Mouse (Mus musculus) ES-E14 (cell line): ENCODE measurements around the gene Tpbgl. TPM values are rescaled to one million over a fixed set of nuclear protein-coding genes. Genes with fewer than 3 reads are reported as not detected.

Source experiments
- DNase-seq: peaks from one replicate; pipeline ENCODE4 v3.0.0-alpha.2; 2013; ENCODE audit warnings: low read depth, low spot score
- H3K27ac ChIP-seq: 2 replicates; pipeline ENCODE4 v1.5.1; 2012; ENCODE audit warnings: low read depth, mild to moderate bottlenecking, low read length, moderate library complexity, mixed read lengths; ENCODE audit not compliant: poor library complexity, insufficient read depth, severe bottlenecking
- H3K36me3 ChIP-seq: 2 replicates; pipeline ENCODE4 v1.6.1; 2012; ENCODE audit warnings: mild to moderate bottlenecking, low read length, moderate library complexity, mixed read lengths; ENCODE audit not compliant: control insufficient read depth, poor library complexity, insufficient read depth, severe bottlenecking
- H3K4me1 ChIP-seq, 2 experiments: fragments of 150-350 bp in 1 of 2; sonication (generic) in 1 of 2; 2 replicates each; pipeline ENCODE4 v1.6.1; 2012; ENCODE audit warnings: low read length in 2 of 2, mild to moderate bottlenecking in 1 of 2, mixed read lengths in 1 of 2; ENCODE audit not compliant: control insufficient read depth in 2 of 2, insufficient read depth in 2 of 2, poor library complexity in 1 of 2
- H3K4me3 ChIP-seq, 2 experiments: fragments of 150-350 bp in 1 of 2; sonication (generic) in 1 of 2; 2 replicates each; pipeline ENCODE4 v1.5.1; 2012; ENCODE audit warnings: low read length in 2 of 2, low read depth in 1 of 2, mild to moderate bottlenecking in 1 of 2, mixed read lengths in 1 of 2; ENCODE audit not compliant: insufficient read depth in 1 of 2, poor library complexity in 1 of 2, severe bottlenecking in 1 of 2
- H3K9ac ChIP-seq: 2 replicates; pipeline ENCODE4 v1.6.1; 2012; ENCODE audit warnings: low read depth, mild to moderate bottlenecking, low read length, mixed read lengths; ENCODE audit not compliant: poor library complexity, insufficient read depth, severe bottlenecking
- H3K9me3 ChIP-seq: fragments of 150-350 bp; sonication (generic); 2 replicates; pipeline ENCODE4 v1.6.1; 2012; ENCODE audit warnings: low read depth, mild to moderate bottlenecking, low read length; ENCODE audit not compliant: control insufficient read depth, insufficient read depth
- CHD2 ChIP-seq: IDR thresholded peaks from 2 replicates; pipeline ENCODE4 v1.6.1; 2014; ENCODE audit warnings: mild to moderate bottlenecking, low read depth, low read length, inconsistent platforms
- HCFC1 ChIP-seq: IDR thresholded peaks from 2 replicates; pipeline ENCODE4 v1.6.1; 2012; ENCODE audit warnings: low read length, inconsistent platforms, borderline replicate concordance; ENCODE audit not compliant: insufficient read depth
- MAFK ChIP-seq: IDR thresholded peaks from 2 replicates; pipeline ENCODE4 v1.6.1; 2014; ENCODE audit warnings: mild to moderate bottlenecking, low read depth, low read length, inconsistent platforms; ENCODE audit not compliant: insufficient read depth
- ZC3H11A ChIP-seq: IDR thresholded peaks from 2 replicates; pipeline ENCODE4 v1.6.1; 2012; ENCODE audit warnings: low read depth, mild to moderate bottlenecking, inconsistent platforms, low read length, borderline replicate concordance
- ZNF384 ChIP-seq: IDR thresholded peaks from 2 replicates; pipeline ENCODE4 v1.6.1; 2012; ENCODE audit warnings: low read depth, low read length, inconsistent platforms
- in situ Hi-C, 2 experiments: fragments of 600-800 bp; cut with MboI; formaldehyde crosslinking; loops; one replicate each; pipeline ENCODE4 v1.15.1; 2025; ENCODE audit warnings: low sequenced_read_pairs in 2 of 2, inconsistent platforms in 1 of 2; ENCODE audit not compliant: unreplicated experiment in 2 of 2
- total RNA-seq: library from RNA; depleted of rRNA; stranded (reverse); fragments of 300-350 nt; gene quantifications from 2 replicates; pipeline ENCODE4 v1.2.3, GENCODE M21; 2012

The Tpbgl gene
- total RNA-seq, 1 experiment = 0.27 TPM

- in situ Hi-C loops = no loop called here
- Histone ChIP-seq H3K27ac (no peak overlapping the region), H3K4me3 (no peak overlapping the region), H3K9ac (no peak overlapping the region), H3K4me1 (0 out of 4 replicates have a peak, but pooled peaks cover 0 to 2% of the 10 kb centered on the region in 2 experiments), H3K36me3 (no peaks in the 10 kb centered on the region), H3K9me3 (no peaks in the 10 kb centered on the region)
- TF ChIP-seq ZNF384 (no peak), CHD2 (no peak), MAFK (no peak), HCFC1 (no peak), ZC3H11A (no peak)
- no peak for DNase-seq
These were observed 44.9 kb upstream of the Tpbgl start for GRCm38 (mm10) chr7:99671544-99672435.

GRCm38 (mm10) chr7:99670915-99671314 is 44.0 kb upstream of the Tpbgl start:
- in situ Hi-C loops = no loop called here
- Histone ChIP-seq H3K9ac (no peak overlapping the region), H3K4me1 (0 out of 4 replicates have a peak, but pooled peaks cover 0 to 2% of the 10 kb centered on the region in 2 experiments), H3K9me3 (no peaks in the 10 kb centered on the region), H3K4me3 (no peak overlapping the region), H3K27ac (no peak overlapping the region), H3K36me3 (no peaks in the 10 kb centered on the region)
- DNase-seq = no peak
- TF ChIP-seq ZC3H11A (no peak), HCFC1 (no peak), MAFK (no peak), CHD2 (no peak), ZNF384 (no peak)

GRCm38 (mm10) chr7:99668802-99669201 is 41.9 kb upstream of the Tpbgl start:
- no peaks in the 10 kb centered on the region for H3K36me3 ChIP-seq
- in situ Hi-C loops = no loop called here
- no peak for DNase-seq
- H3K4me3 ChIP-seq = no peak overlapping the region
- no peak for TF ChIP-seq ZNF384
- 0 out of 4 replicates have a peak, but pooled peaks cover 0 to 2% of the 10 kb centered on the region in 2 experiments for H3K4me1 ChIP-seq
- H3K9ac ChIP-seq = no peak overlapping the region
- H3K27ac ChIP-seq = no peak overlapping the region
- no peaks in the 10 kb centered on the region for H3K9me3 ChIP-seq

GRCm38 (mm10) chr7:99667096-99667495 is 40.2 kb upstream of the Tpbgl start:
- DNase-seq = no peak
- H3K36me3 ChIP-seq = no peaks in the 10 kb centered on the region
- H3K9me3 ChIP-seq = no peaks in the 10 kb centered on the region
- TF ChIP-seq CHD2 (no peak), HCFC1 (no peak), MAFK (no peak), ZNF384 (no peak), ZC3H11A (no peak)
- peak overlapping the region in 1 of 2 experiments; percentile 17; a peak in 1 of 4 replicates for H3K4me3 ChIP-seq
- no peak overlapping the region for H3K27ac ChIP-seq
- in situ Hi-C loops = no loop called here
- H3K9ac ChIP-seq = no peak overlapping the region
- 0 out of 4 replicates have a peak, but pooled peaks cover 0 to 2% of the 10 kb centered on the region in 2 experiments for H3K4me1 ChIP-seq
